Mouse (Mus musculus) cerebellum, adult 8-10 months (tissue): ENCODE data around the gene Otud7b.

Source experiments
- DNase-seq: peaks from one replicate; pipeline ENCODE4 v3.0.0; 2022

Otud7b gene

GRCm38 (mm10) chr3:96087219-96087618, 17.1 kb upstream of the Otud7b start:
- no peak for DNase-seq

GRCm38 (mm10) chr3:96087801-96088200, 16.5 kb upstream of the Otud7b start:
- no peak for DNase-seq

DNA sequence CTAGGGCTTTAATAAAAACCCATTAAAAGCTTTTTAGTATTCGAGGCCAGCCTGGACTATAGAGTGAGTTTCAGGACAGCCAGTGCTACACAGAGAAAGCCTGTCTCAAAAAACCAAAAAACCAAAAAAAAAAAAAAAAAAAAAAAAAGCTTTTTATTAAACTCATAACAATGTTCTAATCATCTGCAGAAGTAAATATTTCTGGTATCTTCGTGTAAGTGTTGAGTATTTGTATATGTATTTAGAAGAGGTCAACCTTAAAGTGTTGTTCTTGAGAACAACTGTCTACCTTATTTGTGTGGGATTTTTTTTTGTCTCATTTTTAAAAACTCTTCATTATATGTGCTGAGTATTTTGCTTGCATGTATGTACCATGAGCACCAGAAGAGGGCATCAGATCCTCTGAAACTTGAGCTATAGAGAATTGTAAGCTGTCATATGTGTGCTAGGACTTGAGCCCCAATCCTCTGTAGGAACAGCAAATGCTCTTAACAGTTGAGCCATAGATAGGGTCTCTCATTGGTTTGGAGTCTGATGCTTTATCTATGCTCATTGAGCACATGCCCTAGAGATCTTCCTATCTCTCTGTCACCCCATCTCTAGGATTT, 14.3 kb upstream of the Otud7b start:
- no peak for DNase-seq

DNA sequence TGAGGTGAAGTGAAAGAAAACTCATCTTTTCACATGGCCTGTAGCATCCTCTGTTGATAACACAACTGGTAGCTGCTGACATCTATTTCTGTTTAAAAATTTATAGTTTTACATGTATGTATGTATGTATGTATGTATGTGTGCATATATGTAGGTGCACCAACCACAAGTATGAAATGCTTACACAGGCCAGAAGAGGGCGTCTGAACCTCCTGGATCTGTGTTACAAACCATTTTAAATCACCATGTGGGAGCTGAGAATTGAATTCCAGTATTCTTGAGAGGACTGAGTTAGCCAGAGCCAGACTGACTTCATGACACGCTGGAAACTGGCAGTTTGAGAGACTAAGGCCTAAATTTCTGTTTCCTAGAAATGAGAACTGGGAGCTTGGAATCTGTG, 13.2 kb upstream of the Otud7b start:
- no peak for DNase-seq

- DNase-seq, result no peak
Measured at GRCm38 (mm10) chr3:96091966-96092365, 12.4 kb upstream of the Otud7b start.

- no peak for DNase-seq
Measured at GRCm38 (mm10) chr3:96093509-96093908, 10.8 kb upstream of the Otud7b start.

DNA sequence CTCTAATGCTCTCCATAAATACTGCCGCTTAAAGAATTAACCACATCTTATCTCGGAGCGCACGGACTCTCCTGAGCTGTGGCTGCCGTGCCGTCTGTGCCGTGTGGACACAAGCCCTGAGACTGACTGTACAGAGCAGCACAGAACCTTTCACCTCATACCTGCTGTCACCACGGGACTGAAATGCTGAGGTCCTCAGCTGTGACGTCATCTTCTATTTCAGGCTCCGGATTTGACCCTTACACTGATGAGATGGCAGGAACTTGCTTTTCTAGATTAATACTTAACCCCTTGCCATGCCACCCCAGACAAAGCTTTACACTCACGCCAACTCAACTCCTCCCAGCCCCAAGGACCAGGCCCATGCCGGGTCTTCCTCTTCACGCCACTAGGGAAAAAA, 10.1 kb upstream of the Otud7b start:
- DNase-seq, result no peak

- DNase-seq, result no peak
Measured at GRCm38 (mm10) chr3:96098168-96098567, 6.2 kb upstream of the Otud7b start.

DNA sequence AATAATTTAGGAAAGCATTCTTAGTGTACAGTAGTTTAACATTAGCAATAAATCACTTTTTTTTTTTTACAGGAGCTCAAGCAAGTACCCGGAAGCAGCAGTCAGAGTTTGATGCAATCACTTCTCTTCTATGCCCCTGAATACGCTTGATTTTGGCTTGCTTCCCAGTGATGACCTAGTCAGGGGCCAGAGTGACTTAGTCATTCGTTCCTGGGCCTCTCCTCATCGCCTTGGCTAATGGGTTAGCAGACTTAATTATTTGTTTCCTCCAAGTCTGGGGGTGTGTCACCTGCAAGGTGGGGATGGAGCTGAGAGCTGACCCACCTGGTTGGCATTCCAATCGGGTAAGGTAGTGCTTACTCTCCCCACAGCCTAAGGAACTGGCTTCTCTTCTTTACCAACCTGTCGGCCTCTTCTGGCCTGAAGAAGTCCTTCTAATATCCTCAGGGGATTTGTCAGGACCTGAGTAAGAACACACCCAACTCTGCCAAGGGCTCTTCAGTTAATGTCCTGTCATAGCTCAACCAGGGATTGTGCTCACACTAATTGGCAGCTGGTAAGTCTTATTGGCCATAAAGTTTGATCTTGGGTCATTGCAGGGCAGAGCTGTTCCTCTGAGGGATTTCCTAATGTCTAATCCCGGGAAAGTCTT, 5.6 kb upstream of the Otud7b start:
- no peak for DNase-seq

GRCm38 (mm10) chr3:96102100-96102872, 2.0 kb upstream of the Otud7b start:
- DNase-seq, result peak; percentile 25

GRCm38 (mm10) chr3:96103901-96104260, 446 bp upstream of the Otud7b start:
- DNase-seq, result no peak

- no peak for DNase-seq
Measured at GRCm38 (mm10) chr3:96105232-96105747, 963 bp downstream of the Otud7b start.

GRCm38 (mm10) chr3:96106151-96106550, 1.8 kb downstream of the Otud7b start:
- no peak for DNase-seq

GRCm38 (mm10) chr3:96108315-96108714, 4.0 kb downstream of the Otud7b start:
- no peak for DNase-seq

- no peak for DNase-seq
Measured at GRCm38 (mm10) chr3:96113251-96113650, 8.9 kb downstream of the Otud7b start.

DNA sequence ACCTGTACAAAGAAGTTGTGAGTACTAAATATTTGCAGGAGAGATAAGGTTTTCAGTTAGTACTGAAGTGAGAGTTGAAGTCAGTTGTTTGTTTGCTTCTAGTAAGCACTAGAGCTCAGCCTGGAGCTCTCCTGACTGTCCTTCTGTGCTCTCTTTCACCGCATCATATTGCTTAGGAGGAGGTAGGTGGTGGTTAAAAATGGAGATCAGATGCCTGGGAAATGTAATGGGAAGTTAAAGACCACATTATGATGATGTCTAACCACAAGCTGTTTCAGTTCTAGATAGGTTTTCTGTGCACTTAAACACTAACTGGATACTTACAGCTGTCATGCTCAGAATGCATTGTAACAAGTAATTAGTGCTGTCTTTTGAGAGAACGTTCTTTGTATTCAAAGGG, 13.8 kb downstream of the Otud7b start:
- DNase-seq, result no peak

DNA sequence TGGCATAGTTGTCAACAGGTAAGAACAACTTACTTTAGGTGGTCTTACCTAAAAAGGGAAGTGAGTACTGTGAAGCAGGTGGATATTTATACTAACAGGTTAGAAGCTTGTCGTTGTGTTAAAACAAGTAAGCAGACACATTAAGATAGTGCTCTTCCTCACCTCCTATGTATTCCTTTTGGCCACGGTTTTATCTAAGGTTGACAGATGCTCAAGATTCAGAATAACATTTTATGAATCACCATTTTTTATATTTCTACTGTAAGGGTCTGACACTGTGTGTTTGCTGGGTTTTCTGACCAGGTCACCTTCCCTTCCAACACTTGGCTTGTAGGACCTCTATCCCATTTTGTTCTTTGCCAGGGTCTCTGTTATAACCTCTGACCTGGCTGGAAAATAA, 14.4 kb downstream of the Otud7b start:
- DNase-seq, result no peak

DNA sequence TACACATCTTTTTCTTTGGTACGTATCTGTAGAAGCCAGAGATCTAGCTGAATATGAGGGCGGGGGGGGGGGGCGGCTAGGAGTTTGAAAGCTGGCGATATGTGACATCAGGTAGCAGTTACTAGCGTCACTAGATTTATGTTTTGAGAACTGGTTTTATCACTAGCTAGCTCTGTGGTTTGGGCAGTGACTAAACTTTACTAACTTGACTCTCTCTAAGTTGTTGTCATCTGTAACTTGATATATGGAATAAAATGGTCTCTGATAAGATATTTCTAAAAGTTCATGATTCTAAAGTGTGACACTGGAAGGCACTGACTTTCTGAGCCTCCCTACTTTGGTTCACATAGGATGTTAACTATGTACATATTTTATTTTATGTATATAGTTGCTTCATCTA, 19.9 kb downstream of the Otud7b start:
- no peak for DNase-seq

- no peak for DNase-seq
Measured at GRCm38 (mm10) chr3:96128128-96128527, 23.8 kb downstream of the Otud7b start.

GRCm38 (mm10) chr3:96132478-96132877, 28.2 kb downstream of the Otud7b start:
- DNase-seq, result no peak

- no peak for DNase-seq
Measured at GRCm38 (mm10) chr3:96133327-96133905, 29.1 kb downstream of the Otud7b start.

DNA sequence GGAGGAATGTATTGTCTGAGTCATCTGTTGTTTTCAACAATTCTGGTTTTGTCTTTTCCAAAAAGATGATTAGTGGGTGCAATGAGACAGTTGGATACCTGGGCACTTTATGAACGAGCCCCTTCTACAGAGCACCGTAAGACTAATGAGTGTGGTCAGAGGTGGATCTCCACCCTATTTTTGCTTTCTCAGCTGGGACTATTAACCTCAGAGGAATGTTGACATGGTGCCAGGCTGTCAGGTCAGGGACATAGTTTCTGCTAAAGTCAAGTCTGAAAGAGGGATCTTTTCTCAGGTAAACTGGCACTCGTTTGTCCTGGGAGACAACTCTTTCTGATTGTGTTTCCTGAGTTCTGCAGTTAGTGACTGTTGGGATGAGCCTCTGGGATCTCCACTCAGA, 30.7 kb downstream of the Otud7b start:
- no peak for DNase-seq

- DNase-seq, result peak; percentile 61
Measured at GRCm38 (mm10) chr3:96147950-96148349, 43.6 kb downstream of the Otud7b start.

- DNase-seq, result no peak
Measured at GRCm38 (mm10) chr3:96151836-96152235, 47.5 kb downstream of the Otud7b start.
